Mouse (Mus musculus) ES-E14 (cell line): ENCODE results near the gene Zfand2b.

ENCODE experiments used
- CHD2 ChIP-seq: IDR thresholded peaks from 2 replicates; pipeline ENCODE4 v1.6.1; 2014; ENCODE audit warnings: mild to moderate bottlenecking, low read depth, low read length, inconsistent platforms
- MAFK ChIP-seq: IDR thresholded peaks from 2 replicates; pipeline ENCODE4 v1.6.1; 2014; ENCODE audit warnings: mild to moderate bottlenecking, low read depth, low read length, inconsistent platforms; ENCODE audit not compliant: insufficient read depth
- ZC3H11A ChIP-seq: IDR thresholded peaks from 2 replicates; pipeline ENCODE4 v1.6.1; 2012; ENCODE audit warnings: low read depth, mild to moderate bottlenecking, inconsistent platforms, low read length, borderline replicate concordance
- ZNF384 ChIP-seq: IDR thresholded peaks from 2 replicates; pipeline ENCODE4 v1.6.1; 2012; ENCODE audit warnings: low read depth, low read length, inconsistent platforms

DNA sequence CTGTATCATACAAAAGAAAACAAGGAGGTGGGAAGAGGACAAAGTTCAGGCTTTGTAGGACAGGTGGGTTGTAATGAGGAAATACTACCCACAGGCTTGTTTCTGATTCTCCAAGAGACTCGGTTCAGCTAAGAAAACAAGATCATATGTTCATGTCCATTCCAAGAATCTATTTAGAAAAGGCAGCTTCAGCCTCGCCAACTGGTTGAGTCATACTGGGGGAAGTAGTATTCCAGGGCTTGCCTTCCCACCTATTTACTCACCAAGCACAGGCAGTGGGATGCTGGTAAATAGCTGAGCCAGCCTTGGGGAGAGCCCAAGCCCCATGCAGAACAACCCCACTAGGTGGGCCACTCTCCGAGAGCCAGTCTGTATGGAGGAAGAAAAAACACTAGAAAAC, 39.8 kb upstream of the Zfand2b start:
- TF ChIP-seq CHD2 = no peak
- no peak for TF ChIP-seq ZNF384
- TF ChIP-seq ZC3H11A = no peak
- no peak for TF ChIP-seq MAFK
